Mouse (Mus musculus) heart, embryonic 10.5 days (tissue): ENCODE data around the gene Fam120b. TPM values are rescaled to one million over a fixed set of nuclear protein-coding genes. Genes with fewer than 3 reads are reported as not detected.

Experiments
- DNase-seq: peaks from one replicate; pipeline ENCODE4 v3.0.0-alpha.2; 2017; ENCODE audit warnings: low spot score
- H3K27ac ChIP-seq: fragments of 300-500 bp; sonication (generic); 2 replicates; pipeline ENCODE4 v1.5.1; 2016; ENCODE audit warnings: mild to moderate bottlenecking
- H3K27me3 ChIP-seq: fragments of 300-500 bp; sonication (generic); 2 replicates; pipeline ENCODE4 v1.6.1; 2016; ENCODE audit warnings: mild to moderate bottlenecking; ENCODE audit not compliant: poor library complexity, insufficient read depth, severe bottlenecking
- H3K36me3 ChIP-seq: fragments of 300-500 bp; sonication (generic); 2 replicates; pipeline ENCODE4 v1.6.1; 2016; ENCODE audit warnings: mild to moderate bottlenecking, moderate library complexity
- H3K4me1 ChIP-seq: fragments of 300-500 bp; sonication (generic); 2 replicates; pipeline ENCODE4 v1.6.1; 2016; ENCODE audit warnings: mild to moderate bottlenecking
- H3K4me3 ChIP-seq: fragments of 300-500 bp; sonication (generic); 2 replicates; pipeline ENCODE4 v1.5.1; 2016; ENCODE audit warnings: mild to moderate bottlenecking, moderate library complexity
- H3K9me3 ChIP-seq: fragments of 300-500 bp; sonication (generic); 2 replicates; pipeline ENCODE4 v1.6.1; 2016; ENCODE audit warnings: mild to moderate bottlenecking, moderate library complexity
- WGBS: fragments of 180-500 bp; shearing (Covaris S2); methylation state at CpG from one replicate; pipeline ENCODE4 v1.1.7; 2016; 5-methylcytosine and 5-hydroxymethylcytosine counted together
- polyA plus RNA-seq: library from polyadenylated mRNA; unstranded; fragments of >200 nt; fragmentation: Nextera tagmentation; extraction: Ambion mirVana; gene quantifications from 2 replicates; pipeline ENCODE4 v1.2.1, GENCODE M21; 2016

Fam120b gene
- polyA plus RNA-seq, 1 experiment from 2014 or later = 20.0 TPM

DNA sequence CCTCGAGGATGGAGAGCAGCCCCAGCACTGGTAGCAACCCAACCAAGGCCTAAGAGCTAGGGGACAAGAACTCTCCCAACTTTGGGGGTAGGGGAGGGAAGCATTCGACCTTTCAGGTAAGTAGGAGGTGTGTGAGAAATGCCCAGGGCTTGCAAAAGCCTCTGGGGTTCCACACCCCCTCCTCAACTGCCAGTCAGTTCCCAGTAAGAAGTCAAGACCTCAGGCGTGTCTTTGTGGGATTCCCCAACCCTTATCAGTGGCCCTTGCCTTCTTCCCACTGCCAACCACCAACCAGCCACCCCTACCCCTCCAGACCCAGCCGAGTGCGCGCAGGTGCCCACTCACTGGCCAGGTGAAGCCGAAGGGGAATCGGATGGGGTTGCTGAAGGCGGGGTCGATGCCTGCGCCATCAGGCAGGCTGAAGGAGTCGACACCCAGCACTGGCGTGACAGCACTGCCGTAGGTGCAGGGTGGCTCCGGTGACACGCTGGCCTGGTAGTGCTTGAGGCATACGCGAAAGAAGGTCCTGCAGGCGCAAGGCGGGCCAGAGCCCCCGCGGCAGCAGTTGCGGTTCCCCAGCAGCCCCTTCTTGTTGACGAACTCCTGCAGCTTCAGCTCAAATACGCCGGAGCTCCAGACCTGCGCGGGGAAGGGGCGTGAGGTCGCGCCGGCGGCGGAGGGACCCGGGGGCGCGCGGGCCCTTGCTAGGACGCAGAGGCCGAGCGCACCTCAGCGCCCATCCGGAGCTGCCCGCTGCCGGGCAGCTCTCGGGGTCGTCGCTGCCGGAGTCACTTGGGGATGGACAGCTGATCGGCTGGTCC, 21.5 kb upstream of the Fam120b start:
- Histone ChIP-seq H3K36me3 (peaks cover 6% of the 10 kb centered on the region; the same call in 1 of the 2 replicates), H3K4me3 (peak overlapping the region; percentile 67), H3K27me3 (peaks cover 89% of the 10 kb centered on the region), H3K4me1 (peaks cover 39% of the 10 kb centered on the region), H3K9me3 (no peaks in the 10 kb centered on the region), H3K27ac (peak overlapping the region; percentile 81; the same call in 1 of the 2 replicates)
- no peak for DNase-seq
- under 1% methylated on average over 50 of the region's 50 CpGs for WGBS

DNA sequence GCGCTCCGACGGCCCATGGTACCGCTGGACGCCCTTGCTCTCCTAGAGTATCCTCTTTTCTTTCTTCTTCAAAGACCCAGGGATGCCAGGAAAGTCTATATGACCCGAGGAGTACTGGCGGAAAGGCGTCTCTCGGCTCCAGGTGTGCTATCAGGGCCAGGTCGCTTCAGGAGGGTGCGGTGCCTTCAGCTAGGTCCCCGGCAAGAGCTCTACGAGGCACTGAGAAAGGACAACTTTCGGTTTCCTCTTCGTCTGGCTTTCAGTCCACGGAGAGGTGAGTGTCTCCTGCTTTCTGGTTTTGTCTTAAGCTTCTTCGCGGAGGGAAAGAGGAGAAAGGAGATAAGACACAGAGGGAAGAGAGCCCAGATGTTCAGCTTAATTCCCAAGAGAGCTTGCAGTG, 20.8 kb upstream of the Fam120b start:
- DNase-seq = no peak
- 1% methylated on average over 18 of the region's 18 CpGs for WGBS
- peaks cover 43% of the 10 kb centered on the region for H3K4me1 ChIP-seq
- no peaks in the 10 kb centered on the region for H3K9me3 ChIP-seq
- H3K27me3 ChIP-seq = peaks cover 94% of the 10 kb centered on the region
- peak overlapping the region; percentile 81; the same call in 1 of the 2 replicates for H3K27ac ChIP-seq
- H3K36me3 ChIP-seq = peaks cover 4% of the 10 kb centered on the region; the same call in 1 of the 2 replicates
- peak overlapping the region; percentile 67 for H3K4me3 ChIP-seq

DNA sequence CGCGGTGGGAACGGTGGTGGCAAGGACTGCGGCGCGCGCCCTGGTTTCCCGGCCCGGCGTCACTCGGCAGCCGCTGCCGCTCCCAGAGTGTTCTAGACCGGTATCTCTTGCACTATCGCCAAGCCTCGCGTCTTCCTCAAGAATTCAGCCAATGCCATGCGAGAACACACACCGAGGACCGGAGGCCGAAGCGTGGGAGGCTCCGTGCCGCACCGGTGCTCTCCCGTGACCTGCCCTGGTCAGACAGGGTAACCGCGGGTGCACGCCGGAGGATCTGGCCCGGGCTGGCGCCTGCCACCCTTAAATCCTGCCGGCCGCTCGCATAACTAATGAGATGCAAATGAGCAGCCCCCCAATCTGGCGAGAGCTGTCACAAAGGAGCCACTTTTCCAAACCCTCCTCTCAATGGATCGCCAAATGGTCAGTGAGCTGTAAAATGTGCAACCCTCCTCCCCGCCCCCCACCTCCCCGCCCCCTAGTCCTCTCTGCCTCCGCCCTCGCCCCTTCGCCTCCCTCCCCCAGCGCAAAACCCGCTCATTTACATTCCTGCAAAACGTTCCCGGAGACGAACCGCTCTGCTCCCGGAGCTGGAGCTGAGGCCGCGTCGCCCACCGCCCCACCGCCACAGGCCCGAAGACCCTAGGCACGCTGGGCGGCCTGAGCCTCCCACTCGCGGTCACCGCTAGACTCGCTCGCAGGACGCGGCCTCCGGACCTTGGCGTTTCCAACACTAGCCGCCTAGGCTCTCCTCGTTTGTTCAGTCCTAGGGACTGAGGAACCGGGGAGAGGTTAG, 20.1 kb upstream of the Fam120b start:
- Histone ChIP-seq H3K36me3 (no peaks in the 10 kb centered on the region), H3K9me3 (no peaks in the 10 kb centered on the region), H3K4me1 (peaks cover 50% of the 10 kb centered on the region), H3K27me3 (peaks cover 94% of the 10 kb centered on the region), H3K27ac (peak overlapping the region; percentile 81), H3K4me3 (peak overlapping the region; percentile 67)
- WGBS = under 1% methylated on average over 59 of the region's 69 CpGs
- DNase-seq = no peak

DNA sequence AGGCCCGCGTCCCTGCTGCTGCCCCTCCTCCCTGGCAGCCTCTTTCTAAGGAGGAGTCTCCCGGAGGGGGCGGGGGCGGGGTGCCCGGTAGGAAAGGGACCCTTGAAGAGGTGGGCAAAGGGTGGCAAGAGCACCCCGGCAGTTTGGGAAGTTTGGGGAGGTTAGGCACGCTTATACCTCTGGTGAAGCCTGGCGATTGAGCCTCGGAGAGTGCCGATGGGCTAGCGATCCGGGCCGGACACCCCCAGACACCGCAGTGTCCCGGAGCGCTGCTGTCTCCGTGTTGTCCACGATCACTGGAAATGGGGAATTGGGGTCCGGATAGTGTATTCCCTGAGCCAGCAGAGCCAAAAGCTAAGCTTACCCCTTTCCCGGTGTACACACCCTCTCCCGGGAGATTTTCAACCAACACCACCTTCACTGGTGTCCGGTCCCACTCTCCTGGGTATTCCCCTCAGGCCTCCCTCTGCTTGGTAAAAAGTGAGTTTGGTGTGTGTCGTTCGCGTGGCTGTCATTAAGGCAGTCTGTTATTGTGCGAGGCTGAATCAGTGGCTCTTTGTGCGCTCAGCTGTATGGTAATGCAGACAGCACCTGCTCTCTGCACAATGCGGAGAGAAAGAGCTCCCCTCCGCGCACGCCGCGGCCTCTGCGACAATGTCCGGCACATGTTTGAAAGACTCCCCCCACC, 19.4 kb upstream of the Fam120b start, which contains the start of gene Dll1:
Dll1 (minus strand) TSS at position 379 of the 688 bp plus-strand sequence.
- peaks cover 54% of the 10 kb centered on the region for H3K4me1 ChIP-seq
- H3K27me3 ChIP-seq = peaks cover 99% of the 10 kb centered on the region
- peak within 1 kb of the TSS; percentile 81 for H3K27ac ChIP-seq
- DNase-seq = no peak
- H3K36me3 ChIP-seq = no peaks in the 10 kb centered on the region
- WGBS = under 1% methylated on average over 36 of the region's 36 CpGs
- H3K9me3 ChIP-seq = no peaks in the 10 kb centered on the region
- peak within 1 kb of the TSS; percentile 67 for H3K4me3 ChIP-seq

DNA sequence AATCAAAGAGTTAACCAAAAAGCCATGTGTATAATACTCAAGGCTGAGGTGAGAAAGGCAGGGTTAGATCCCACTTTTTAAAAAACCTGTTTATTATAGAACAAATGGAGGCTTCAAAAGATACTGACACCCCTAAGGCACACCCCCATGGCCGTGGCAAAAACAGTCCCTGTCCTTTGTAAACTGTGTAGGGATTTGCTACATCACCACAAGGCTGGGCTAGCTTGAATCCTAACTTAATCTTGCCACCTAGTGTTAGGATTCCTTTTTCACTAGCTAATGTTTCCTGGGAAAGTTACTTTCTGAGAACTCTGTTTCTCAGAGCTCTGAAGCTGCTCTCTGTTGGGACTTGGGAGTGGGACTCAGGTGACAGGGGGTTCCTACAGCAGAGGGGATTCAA, 18.1 kb upstream of the Fam120b start:
- DNase-seq = no peak
- Histone ChIP-seq H3K4me3 (no peak overlapping the region), H3K27ac (no peak overlapping the region), H3K27me3 (peaks cover 99% of the 10 kb centered on the region), H3K9me3 (no peaks in the 10 kb centered on the region), H3K36me3 (no peaks in the 10 kb centered on the region), H3K4me1 (peaks cover 42% of the 10 kb centered on the region)
- 0% methylated on average over 1 of the region's 1 CpGs for WGBS

DNA sequence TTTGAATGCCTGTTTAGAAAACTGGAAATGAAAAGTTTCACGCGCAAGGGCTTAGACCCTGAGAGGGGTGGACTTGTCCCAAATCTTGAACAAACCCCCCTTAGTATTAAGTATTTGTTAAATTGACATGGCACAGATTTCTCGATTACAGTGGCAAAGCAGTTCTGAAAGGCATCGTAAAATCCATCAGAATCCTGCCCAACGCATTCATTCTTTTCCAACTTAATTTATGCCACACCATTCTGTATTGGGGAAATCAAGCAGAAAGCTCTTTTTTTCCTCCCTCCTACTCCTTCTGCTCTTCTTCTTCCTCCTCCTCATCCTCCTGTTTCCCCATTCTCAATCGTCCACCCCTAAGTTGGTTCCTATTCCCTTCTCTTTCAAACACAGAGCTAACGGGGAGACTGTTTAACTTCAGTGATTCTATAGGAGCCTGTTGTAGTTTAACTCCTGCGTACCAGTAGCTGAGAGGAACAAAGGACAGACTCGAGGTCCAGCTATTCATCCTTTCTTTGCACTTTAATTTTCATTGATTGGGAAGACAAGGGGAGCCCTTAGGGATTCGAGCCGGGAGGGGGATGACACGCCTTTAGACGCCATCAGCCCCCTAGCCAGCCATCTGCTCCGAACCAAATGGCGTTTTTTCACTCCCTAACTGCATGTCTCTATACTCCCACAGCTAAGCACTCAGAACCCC, 17.4 kb upstream of the Fam120b start:
- H3K27ac ChIP-seq = no peak overlapping the region
- H3K4me1 ChIP-seq = peaks cover 42% of the 10 kb centered on the region
- H3K9me3 ChIP-seq = no peaks in the 10 kb centered on the region
- H3K36me3 ChIP-seq = no peaks in the 10 kb centered on the region
- no peak overlapping the region for H3K4me3 ChIP-seq
- WGBS = 10% methylated on average over 15 of the region's 15 CpGs
- H3K27me3 ChIP-seq = peaks cover 98% of the 10 kb centered on the region
- DNase-seq = no peak

DNA sequence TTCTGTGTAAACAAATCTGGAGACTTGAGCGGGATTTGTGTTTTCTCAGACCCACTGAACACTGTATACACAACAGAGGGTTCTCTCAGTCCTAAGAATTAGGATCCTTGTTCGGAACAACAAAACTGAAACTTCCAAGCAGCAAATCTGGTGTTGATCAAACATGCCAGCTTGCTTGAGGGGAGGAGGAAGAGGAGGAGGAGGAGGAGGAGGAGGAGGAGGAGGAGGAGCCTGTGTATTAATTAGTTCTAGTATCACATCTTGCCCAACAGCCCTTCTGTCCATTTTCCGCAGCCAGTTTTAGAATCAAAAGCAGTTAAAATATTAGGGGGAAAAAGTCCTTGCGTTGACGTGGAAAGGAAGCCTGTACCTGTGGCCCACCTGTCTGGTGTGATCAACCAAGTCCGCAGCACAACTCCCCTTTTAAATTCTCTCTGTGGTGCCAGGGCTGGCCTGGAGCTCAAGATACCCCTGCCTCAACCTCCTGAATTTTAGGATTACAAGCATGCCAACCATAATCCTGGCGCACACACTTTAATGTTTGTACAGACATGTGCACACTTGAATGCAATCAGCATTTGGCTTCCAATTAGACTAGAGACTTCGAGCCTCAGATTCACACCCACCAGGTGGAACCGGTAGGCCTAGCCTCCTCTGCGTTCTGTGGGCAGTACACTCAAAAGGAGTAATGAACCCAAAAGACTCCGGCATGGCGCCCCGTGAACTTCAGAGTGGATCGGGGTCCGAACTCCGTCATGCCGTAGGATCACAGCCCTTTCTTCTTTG, 16.1 kb upstream of the Fam120b start:
- 12% methylated on average over 17 of the region's 17 CpGs for WGBS
- no peak for DNase-seq
- no peaks in the 10 kb centered on the region for H3K9me3 ChIP-seq
- peak overlapping the region; percentile 60 for H3K4me3 ChIP-seq
- H3K27ac ChIP-seq = no peak overlapping the region
- no peaks in the 10 kb centered on the region for H3K36me3 ChIP-seq
- H3K27me3 ChIP-seq = peaks cover 90% of the 10 kb centered on the region
- H3K4me1 ChIP-seq = peaks cover 34% of the 10 kb centered on the region

DNA sequence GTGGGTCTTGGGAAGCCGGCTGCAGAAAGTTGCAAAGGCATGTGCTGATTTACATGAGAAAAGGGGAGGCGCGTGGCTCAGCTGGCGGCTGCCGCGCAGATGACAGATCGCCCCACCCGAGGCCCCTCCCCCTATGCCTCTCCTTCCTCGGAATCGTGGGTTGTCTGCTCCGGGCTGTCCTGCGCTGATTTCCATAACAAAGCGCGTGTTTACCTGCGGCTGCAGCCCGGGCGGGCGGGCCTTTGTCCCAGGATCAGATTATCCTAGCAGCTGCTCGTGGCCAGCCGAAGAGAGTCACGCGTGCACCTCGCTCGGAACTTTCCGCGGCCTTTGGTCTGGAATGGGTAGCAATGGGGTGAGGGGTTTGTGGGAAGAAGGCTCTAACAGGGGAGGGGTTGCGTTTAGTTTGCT, 15.4 kb upstream of the Fam120b start:
- peak overlapping the region; percentile 47; the same call in 1 of the 2 replicates for H3K27ac ChIP-seq
- no peaks in the 10 kb centered on the region for H3K9me3 ChIP-seq
- no peak for DNase-seq
- H3K27me3 ChIP-seq = peaks cover 83% of the 10 kb centered on the region
- H3K4me1 ChIP-seq = peaks cover 31% of the 10 kb centered on the region
- H3K36me3 ChIP-seq = no peaks in the 10 kb centered on the region
- WGBS = under 1% methylated on average over 27 of the region's 27 CpGs
- H3K4me3 ChIP-seq = peak overlapping the region; percentile 60

DNA sequence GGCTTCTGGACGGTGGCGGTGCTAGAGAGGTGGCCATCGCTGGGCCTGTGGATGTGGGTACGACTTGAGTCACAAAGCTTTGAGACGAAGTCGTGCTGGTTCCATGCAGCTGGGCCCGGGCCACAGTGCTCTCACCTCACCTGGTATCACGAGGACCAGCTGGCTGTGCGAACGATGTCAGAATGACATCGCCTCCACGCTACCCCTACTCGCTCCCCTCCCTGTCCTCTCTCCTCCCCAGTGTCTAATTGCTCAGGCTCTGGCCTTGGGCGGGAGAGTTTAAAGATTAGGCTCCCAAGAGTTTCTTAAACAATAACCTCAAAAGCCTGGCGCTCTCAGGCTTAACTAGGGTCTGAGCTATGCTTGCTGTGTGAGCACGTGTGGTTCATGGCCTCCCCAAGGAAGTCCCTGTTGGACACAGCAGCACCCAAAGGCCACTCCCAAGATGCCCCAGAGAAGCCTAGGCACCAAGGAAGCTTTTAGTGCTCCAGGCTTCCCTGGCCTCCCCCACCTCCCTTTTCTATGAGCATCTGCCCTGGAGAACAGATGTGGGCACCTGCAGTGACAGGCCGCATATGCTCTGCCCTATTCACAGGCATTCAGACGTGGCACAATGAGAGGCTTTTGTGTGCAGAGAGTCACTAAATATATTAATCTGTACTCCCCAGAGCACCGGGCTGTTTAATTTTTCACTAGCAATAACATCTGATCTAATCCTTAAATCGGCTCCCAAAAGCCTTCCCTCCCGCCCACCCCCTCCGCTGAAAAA, 14.7 kb upstream of the Fam120b start:
- Histone ChIP-seq H3K27ac (0 out of 2 replicates have a peak overlapping the region, but pooled peaks have one; percentile 47), H3K4me3 (peak overlapping the region; percentile 60), H3K9me3 (no peaks in the 10 kb centered on the region), H3K4me1 (peaks cover 27% of the 10 kb centered on the region), H3K36me3 (no peaks in the 10 kb centered on the region), H3K27me3 (peaks cover 76% of the 10 kb centered on the region)
- no peak for DNase-seq
- 7% methylated on average over 22 of the region's 22 CpGs for WGBS

DNA sequence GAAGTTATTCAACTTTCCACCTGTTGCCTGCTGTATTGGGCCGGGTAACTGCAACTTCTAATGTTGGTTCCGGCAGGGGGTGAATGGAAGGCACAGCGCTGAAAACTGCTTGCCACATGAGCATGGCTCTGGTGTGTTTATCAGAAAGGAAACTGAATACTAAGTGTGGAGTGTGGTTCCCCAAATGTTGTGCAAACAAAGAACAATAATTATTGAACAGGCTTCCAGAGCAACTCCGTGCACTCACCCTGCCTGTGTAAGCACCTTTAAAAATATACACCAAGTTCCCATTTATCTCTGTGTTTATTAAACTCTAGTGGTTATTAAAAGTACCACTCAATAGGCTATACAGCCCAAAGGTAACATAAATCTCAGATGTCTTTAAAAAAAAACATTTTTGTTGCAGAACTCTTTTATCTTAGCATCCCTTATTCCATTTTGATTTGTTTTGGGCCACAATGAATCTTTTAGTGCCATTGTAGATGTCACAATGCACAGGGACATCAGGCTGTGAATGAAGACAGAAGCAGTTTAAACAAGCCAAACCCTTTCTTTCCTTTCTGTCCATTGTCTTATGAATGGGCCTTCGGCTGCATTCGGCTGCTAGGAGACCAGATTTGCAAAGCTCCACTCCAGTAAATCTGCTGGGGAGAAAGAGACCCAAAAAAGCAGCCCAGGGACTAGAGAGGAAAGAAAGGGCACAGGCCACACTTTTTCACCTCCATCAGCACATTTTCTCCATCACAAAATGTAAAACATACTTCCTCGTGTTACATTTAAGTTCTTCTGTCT, 13.9 kb upstream of the Fam120b start:
- H3K36me3 ChIP-seq = no peaks in the 10 kb centered on the region
- no peak overlapping the region for H3K27ac ChIP-seq
- H3K4me1 ChIP-seq = peaks cover 20% of the 10 kb centered on the region
- H3K4me3 ChIP-seq = no peak overlapping the region
- H3K9me3 ChIP-seq = no peaks in the 10 kb centered on the region
- DNase-seq = no peak
- H3K27me3 ChIP-seq = peaks cover 68% of the 10 kb centered on the region
- WGBS = 41% methylated on average over 7 of the region's 7 CpGs
